Mouse (Mus musculus) MEL (cell line): ENCODE results near the gene Accsl.

Experiments
- CTCF ChIP-seq, 3 experiments: IDR thresholded peaks in 2 of 3; conservative IDR thresholded peaks in 1 of 3; 2 replicates each; pipeline ENCODE4 v1.5.1; 2011 to 2012; ENCODE audit warnings: low read length in 3 of 3, low read depth in 2 of 3, mild to moderate bottlenecking in 2 of 3, improper control_type of control experiment in 1 of 3, inconsistent platforms in 1 of 3, mixed read lengths in 1 of 3, moderate library complexity in 1 of 3; ENCODE audit not compliant: control insufficient read depth in 1 of 3, insufficient read depth in 1 of 3, poor library complexity in 1 of 3, severe bottlenecking in 1 of 3
- E2F4 ChIP-seq: IDR thresholded peaks from 2 replicates; pipeline ENCODE4 v1.6.1; 2011; ENCODE audit warnings: low read depth, low read length, improper control_type of control experiment, borderline replicate concordance
- ELF1 ChIP-seq: IDR thresholded peaks from 2 replicates; pipeline ENCODE4 v1.6.1; 2014; ENCODE audit warnings: low read depth, mild to moderate bottlenecking, inconsistent platforms, low read length, improper control_type of control experiment, moderate library complexity
- EP300 ChIP-seq, 2 experiments: IDR thresholded peaks; 2 replicates each; pipeline ENCODE4 v1.6.1; 2011; ENCODE audit warnings: improper control_type of control experiment in 2 of 2, low read length in 2 of 2, low read depth in 1 of 2, mild to moderate bottlenecking in 1 of 2
- HCFC1 ChIP-seq: IDR thresholded peaks from 2 replicates; pipeline ENCODE4 v1.6.1; 2012; ENCODE audit warnings: low read depth, mild to moderate bottlenecking, inconsistent platforms, low read length, improper control_type of control experiment, moderate library complexity
- KAT2A ChIP-seq: conservative IDR thresholded peaks from 2 replicates; pipeline ENCODE4 v1.6.1; 2012; ENCODE audit warnings: low read depth, low read length, improper control_type of control experiment, inconsistent platforms
- MXI1 ChIP-seq: IDR thresholded peaks from 2 replicates; pipeline ENCODE4 v1.6.1; 2011; ENCODE audit warnings: mild to moderate bottlenecking, low read depth, low read length, improper control_type of control experiment
- MYB ChIP-seq: IDR thresholded peaks from 2 replicates; pipeline ENCODE4 v1.6.1; 2011; ENCODE audit warnings: mild to moderate bottlenecking, low read depth, low read length, improper control_type of control experiment
- POLR2AphosphoS2 ChIP-seq: IDR thresholded peaks from 2 replicates; pipeline ENCODE4 v1.6.1; 2011; ENCODE audit warnings: low read length, improper control_type of control experiment
- RAD21 ChIP-seq: IDR thresholded peaks from 2 replicates; pipeline ENCODE4 v1.6.1; 2011; ENCODE audit warnings: mild to moderate bottlenecking, low read depth, low read length, improper control_type of control experiment
- RCOR1 ChIP-seq: IDR thresholded peaks from 2 replicates; pipeline ENCODE4 v1.6.1; 2012; ENCODE audit warnings: low read depth, mild to moderate bottlenecking, inconsistent platforms, low read length, improper control_type of control experiment
- TAL1 ChIP-seq: IDR thresholded peaks from 2 replicates; pipeline ENCODE4 v1.6.1; 2012; ENCODE audit warnings: mild to moderate bottlenecking, inconsistent platforms, low read length, moderate library complexity, mixed read lengths

- 0 out of 4 replicates have a peak, but pooled peaks of 1 of the 2 experiments have one; percentile 16 for TF ChIP-seq EP300 (IDR thresholded peaks at IDR 0.05; ENCODE audit: low read depth in 1 of 2, low read length in 2 of 2)
- no peak for TF ChIP-seq HCFC1
- no peak for TF ChIP-seq MXI1
- no peak for TF ChIP-seq CTCF (IDR thresholded peaks at IDR 0.05 in 2 of 3, conservative IDR thresholded peaks at IDR 0.05 in 1 of 3; ENCODE audit: control insufficient read depth in 1 of 3, insufficient read depth in 1 of 3, low read depth in 2 of 3, low read length in 3 of 3, poor library complexity in 1 of 3, severe bottlenecking in 1 of 3)
- TF ChIP-seq TAL1: 0 out of 2 replicates have a peak, but pooled peaks have one; percentile 11
- TF ChIP-seq MYB: no peak
- TF ChIP-seq E2F4: no peak
- no peak for TF ChIP-seq POLR2AphosphoS2
- TF ChIP-seq RAD21: no peak
- peak; percentile 77 for TF ChIP-seq RCOR1
- no peak for TF ChIP-seq KAT2A
- TF ChIP-seq ELF1: no peak
Measured at GRCm38 (mm10) chr2:93841349-93841748, 27.6 kb downstream of the Accsl start.
